Mouse (Mus musculus): ENCODE results near the gene Taf1b. TPM values are rescaled to one million over a fixed set of nuclear protein-coding genes. Genes with fewer than 3 reads are reported as not detected.

Gene Taf1b
- total and polyA plus RNA-seq, 3 experiments: 2.7 to 43.1 (median 38.8) TPM

GRCm38 (mm10) chr12:24603266-24603665 is 105.1 kb downstream of the Taf1b start:
- H3K9me3 ChIP-seq (replicated peaks): no peaks in the 10 kb centered on the region
- TF ChIP-seq GATA1 (IDR thresholded peaks at IDR 0.05; ENCODE audit: borderline replicate concordance, low read length) (no peak), CTCF (IDR thresholded peaks at IDR 0.05; ENCODE audit: low read depth, low read length) (peak; percentile 37)
- peaks cover 48% of the 10 kb centered on the region for H3K4me1 ChIP-seq (ENCODE audit: insufficient read depth, low read depth, low read length)
- ATAC-seq (ENCODE audit: extremely low read depth, insufficient number of reproducible peaks, low FRiP score, poor library complexity, severe bottlenecking) (no peak), DNase-seq (ENCODE audit: low spot score) (peak; percentile 57)
- H3K27me3 ChIP-seq (ENCODE audit: insufficient read depth, low read length): no peaks in the 10 kb centered on the region
- peaks cover 24% of the 10 kb centered on the region for H3K36me3 ChIP-seq (replicated peaks)
- no peak overlapping the region for H3K4me3 ChIP-seq (ENCODE audit: low read depth, low read length)

DNA sequence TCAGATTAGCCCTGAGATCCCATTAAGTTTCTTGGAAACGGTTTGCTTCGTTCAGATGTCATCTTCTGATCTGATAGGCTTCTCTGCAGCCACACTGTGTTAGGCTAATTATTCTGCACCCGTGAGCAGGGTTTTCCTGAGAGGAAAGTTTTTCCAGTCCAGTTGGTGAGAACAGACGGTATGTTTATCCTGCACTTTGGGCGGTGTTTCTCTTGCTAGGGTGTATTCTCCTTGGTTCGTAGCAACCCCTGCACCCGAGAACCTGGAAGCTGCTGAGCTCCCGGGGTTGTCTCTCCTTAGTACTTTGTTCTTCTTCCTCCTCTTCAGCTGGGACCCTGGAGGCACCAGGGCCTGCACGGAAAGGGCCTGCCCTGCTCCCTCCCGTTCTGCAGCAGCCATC is 108.0 kb downstream of the Taf1b start:
- TF ChIP-seq POLR2AphosphoS5 (IDR thresholded peaks at IDR 0.05; ENCODE audit: insufficient replicate concordance, low read depth, low read length) (no peak), GATA1 (IDR thresholded peaks at IDR 0.05; ENCODE audit: borderline replicate concordance, low read length) (no peak)

More for the DNA sequence above, 108.0 kb downstream of the Taf1b start:
- no peaks in the 10 kb centered on the region for H3K9me3 ChIP-seq (replicated peaks)
- peaks cover 51% of the 10 kb centered on the region for H3K36me3 ChIP-seq (replicated peaks)
- ATAC-seq (ENCODE audit: extremely low read depth, insufficient number of reproducible peaks, low FRiP score, poor library complexity, severe bottlenecking) (0 out of 2 replicates have a peak, but pooled peaks have one; percentile 10), DNase-seq (ENCODE audit: low spot score) (peak; percentile 37)
- peaks cover 53% of the 10 kb centered on the region for H3K4me1 ChIP-seq (ENCODE audit: insufficient read depth, low read depth, low read length)
- H3K27me3 ChIP-seq (ENCODE audit: insufficient read depth, low read length): no peaks in the 10 kb centered on the region
- peak overlapping the region; percentile 63 for H3K4me3 ChIP-seq (ENCODE audit: low read depth, low read length)

Other genes with a start within 250 kb of the Taf1b start
- 2.0 and 4.4 TPM in 2 replicates for gene Grhl1, start 73.9 kb downstream of the Taf1b start, total RNA-seq (2014; fragmentation: Nextera tagmentation)
- gene Grhl1, start 73.9 kb downstream of the Taf1b start, total RNA-seq (2017): 2.1 and 3.0 TPM in 2 replicates
- gene Grhl1, start 73.9 kb downstream of the Taf1b start, polyA plus RNA-seq (2012): 0.57 and 0.59 TPM in 2 replicates
- gene Klf11, start 152.9 kb downstream of the Taf1b start, total RNA-seq (2014; fragmentation: Nextera tagmentation): 16.0 and 18.9 TPM in 2 replicates
- 7.0 and 7.5 TPM in 2 replicates for gene Klf11, start 152.9 kb downstream of the Taf1b start, total RNA-seq (2017)
- gene Klf11, start 152.9 kb downstream of the Taf1b start, polyA plus RNA-seq (2012): 17.4 and 19.2 TPM in 2 replicates
- gene Cys1, start 183.5 kb downstream of the Taf1b start, total RNA-seq (2014; fragmentation: Nextera tagmentation): 1.2 TPM in 1 of 2 replicates, not detected in the other
- 0.12 TPM in 1 of 2 replicates, not detected in the other for gene Cys1, start 183.5 kb downstream of the Taf1b start, total RNA-seq (2017)
- gene Cys1, start 183.5 kb downstream of the Taf1b start, polyA plus RNA-seq (2012): not detected in 2 replicates
- gene Rrm2, start 209.9 kb downstream of the Taf1b start, total RNA-seq (2014; fragmentation: Nextera tagmentation): 330 and 343 TPM in 2 replicates
- 304 and 352 TPM in 2 replicates for gene Rrm2, start 209.9 kb downstream of the Taf1b start, total RNA-seq (2017)
- 504 and 622 TPM in 2 replicates for gene Rrm2, start 209.9 kb downstream of the Taf1b start, polyA plus RNA-seq (2012)

Measured in G1E (cell line).